Mouse (Mus musculus): ENCODE measurements around the gene Mcm7.

The Mcm7 gene

DNA sequence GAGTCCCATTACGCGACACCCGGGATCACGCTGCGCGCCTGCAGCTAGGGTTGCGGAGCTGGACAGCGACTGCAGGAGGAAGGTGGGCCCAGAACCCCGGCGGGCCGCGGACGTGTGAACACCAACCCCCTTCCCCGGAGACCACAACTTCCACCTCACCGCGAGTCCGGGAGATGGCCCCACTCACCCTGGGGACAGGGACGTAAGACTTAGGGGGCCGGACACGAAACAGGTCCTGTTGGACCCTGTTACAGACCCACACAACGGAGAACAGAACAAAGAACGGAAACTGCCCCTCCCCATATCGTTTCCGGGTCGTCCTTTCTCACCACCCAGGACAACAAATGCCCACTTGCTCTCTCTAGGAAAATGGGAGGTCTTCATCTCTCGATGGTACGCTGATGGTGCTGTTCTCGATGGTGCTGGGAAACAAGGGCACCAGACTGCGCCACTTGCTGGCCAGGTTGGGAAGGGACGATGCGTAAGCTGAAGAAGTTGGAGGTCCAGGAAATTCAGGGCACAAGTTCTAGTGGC, 16.7 kb downstream of the Mcm7 start, which contains the start of gene Zfp113:
TSS of gene Zfp113 (minus strand) at position 302 of the 534 bp plus-strand sequence.
- DNase-seq (ENCODE audit: low spot score): peak; percentile 85

- no peak for DNase-seq (ENCODE audit: low spot score)
These were observed 17.8 kb downstream of the Mcm7 start for GRCm38 (mm10) chr5:138154390-138154789.

DNA sequence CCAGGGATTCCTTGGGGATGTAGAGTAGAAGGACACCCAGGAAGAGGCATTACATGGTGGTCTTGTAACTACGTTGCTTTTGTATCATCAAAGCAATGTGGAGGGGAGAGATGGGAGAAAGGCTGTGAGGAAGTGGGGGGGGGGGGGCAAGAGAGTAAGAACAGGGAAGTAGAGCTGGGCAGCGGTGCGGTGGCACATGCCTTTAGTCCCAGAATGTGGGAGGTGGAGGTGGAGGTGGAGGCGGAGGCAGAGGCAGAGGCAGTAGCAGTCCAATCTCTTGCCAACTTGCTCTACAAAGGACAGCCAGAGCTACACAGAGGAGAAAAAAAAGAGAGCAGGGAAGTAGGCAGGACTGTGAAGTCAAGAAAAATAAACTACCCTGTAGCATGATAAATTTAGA, 33.6 kb downstream of the Mcm7 start:
- DNase-seq (ENCODE audit: low spot score): no peak

- no peak for DNase-seq (ENCODE audit: low spot score)
These were observed 34.2 kb downstream of the Mcm7 start for GRCm38 (mm10) chr5:138137935-138138549.

DNA sequence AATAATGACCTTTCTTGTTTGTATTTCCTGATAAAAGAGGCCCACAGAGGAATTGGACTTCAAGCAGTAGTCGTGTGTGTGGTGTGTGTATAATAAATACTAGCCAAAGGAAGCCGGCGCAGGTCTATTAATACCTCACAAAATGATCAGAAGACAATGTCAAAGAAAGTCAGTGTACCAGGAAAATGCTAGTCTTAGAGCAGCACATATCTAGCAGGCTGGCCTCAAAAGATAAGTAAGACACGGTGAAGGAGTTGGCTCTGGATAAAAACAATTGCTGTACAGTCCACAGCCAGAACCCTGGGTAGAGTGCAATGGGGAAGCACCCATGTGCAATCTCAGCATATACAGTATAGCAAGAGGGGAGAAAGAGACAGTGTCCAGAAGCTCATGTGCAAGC, 35.0 kb downstream of the Mcm7 start:
- DNase-seq (ENCODE audit: low spot score): no peak

GRCm38 (mm10) chr5:138132425-138133064, 39.7 kb downstream of the Mcm7 start:
- DNase-seq (ENCODE audit: low spot score): no peak

DNA sequence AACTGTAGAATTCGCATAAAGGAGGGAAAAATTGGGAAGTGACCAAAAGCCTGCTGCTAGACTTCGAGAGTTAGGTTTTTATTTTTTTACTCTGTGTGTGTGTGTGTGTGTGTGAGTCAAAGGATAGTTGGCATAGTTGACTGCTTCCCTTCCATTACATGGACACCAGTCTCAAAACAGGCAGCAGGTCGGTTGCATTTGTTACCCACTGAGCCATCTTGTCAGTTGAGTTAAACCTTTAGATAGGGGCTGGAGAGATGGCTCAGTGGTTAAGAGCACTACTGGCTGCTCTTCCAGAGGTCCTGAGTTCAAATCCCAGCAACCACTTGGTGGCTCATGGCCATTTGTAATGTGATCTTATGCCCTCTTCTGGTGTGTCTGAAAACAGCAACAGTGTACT, 54.2 kb downstream of the Mcm7 start:
- no peak for DNase-seq (ENCODE audit: low spot score)

- no peak for DNase-seq (ENCODE audit: low spot score)
These were observed 54.8 kb downstream of the Mcm7 start for GRCm38 (mm10) chr5:138117199-138118015.

DNA sequence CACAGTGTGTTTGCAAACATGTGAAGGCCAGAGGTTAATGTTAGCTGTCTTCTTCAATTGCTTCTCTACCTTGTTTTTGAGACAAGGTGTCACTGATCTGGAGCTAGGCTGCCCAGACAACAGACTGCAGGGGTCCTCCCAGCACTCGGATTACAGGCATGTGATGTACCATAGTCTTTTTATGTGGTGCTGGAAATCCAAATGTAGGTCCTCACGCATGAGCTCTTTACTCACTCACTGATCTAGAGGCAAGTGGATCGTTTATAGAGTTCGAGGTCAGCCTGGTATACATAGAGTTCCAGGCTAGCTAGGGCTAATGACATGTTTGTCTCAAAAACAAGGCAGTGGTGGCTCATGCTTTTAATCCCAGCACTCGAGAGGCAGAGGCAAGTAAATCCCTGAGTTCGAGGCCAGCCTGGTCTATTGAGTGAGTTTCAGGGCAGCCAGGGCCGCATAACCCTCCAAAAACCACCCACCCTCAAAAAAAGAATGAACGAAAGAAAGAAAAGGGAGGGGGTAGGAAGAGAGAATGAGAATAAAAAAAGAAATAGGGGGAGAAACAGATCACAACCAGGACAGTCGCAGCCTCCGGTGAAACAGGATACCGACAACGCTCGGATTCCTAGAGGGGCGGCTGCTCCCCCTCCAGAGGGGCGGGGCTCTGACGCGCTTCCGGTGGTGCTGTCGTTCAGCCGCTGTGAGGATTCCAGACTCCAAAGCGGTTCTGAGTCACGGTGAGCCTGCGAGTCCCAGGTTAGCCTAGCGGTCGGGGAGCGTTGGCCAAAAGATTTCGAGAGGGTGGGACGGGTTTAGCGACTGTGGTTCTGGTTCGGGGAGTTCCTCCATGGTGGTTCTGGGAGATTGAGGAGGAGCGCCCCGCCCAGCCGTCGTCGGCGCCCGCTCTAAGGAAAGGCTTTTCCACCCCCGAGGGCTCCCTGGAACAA, 55.7 kb downstream of the Mcm7 start, which contains the start of gene Zscan21:
TSS of gene Zscan21 (plus strand) at position 649 of the 944 bp plus-strand sequence.
- DNase-seq (ENCODE audit: low spot score): peak; percentile 79
